Mouse (Mus musculus): ENCODE measurements at regions not wholly inside any gene's neighbourhood (a gene's known extent, or its start where the extent isn't known, plus 50 kb on each side); places are given as distances from the start of the nearest gene placed in this dataset.

DNA sequence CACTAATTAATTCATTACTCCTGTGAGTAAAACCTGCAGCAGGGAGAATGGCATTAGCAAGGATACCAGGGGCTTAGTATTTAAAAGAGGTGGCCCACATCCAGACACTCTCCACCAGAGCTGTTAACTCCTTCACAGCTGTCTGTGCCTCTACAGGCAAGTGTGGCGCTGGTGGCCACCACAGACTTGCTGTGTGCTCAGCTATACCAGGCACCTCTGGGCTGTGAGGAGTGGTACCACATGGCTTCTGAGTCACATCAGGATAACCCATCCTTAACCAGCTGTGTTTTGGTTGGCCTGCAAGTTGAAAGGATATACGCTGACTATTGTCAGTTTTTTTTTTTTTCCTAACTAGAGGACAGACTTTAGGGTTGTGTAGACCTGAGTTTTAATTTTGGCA, 108.1 kb downstream of the 4933412E24Rik start:
- TF ChIP-seq CTCF (IDR thresholded peaks at IDR 0.05; ENCODE audit: low read depth, low read length) (no peak), POLR2A (IDR thresholded peaks at IDR 0.05; ENCODE audit: extremely low read depth, insufficient read depth, low read length) (no peak)

All from liver, adult 2 months (tissue).